Mouse (Mus musculus) spleen, embryonic (tissue): ENCODE results near the gene Pcdh17.

Source experiments
- CTCF ChIA-PET: fragments of 350-600 bp; sonication (Branson Sonifier 250); formaldehyde crosslinking; loops from one replicate; lab custom pipeline; 2022; lab: Charles Lee

Pcdh17 gene

DNA sequence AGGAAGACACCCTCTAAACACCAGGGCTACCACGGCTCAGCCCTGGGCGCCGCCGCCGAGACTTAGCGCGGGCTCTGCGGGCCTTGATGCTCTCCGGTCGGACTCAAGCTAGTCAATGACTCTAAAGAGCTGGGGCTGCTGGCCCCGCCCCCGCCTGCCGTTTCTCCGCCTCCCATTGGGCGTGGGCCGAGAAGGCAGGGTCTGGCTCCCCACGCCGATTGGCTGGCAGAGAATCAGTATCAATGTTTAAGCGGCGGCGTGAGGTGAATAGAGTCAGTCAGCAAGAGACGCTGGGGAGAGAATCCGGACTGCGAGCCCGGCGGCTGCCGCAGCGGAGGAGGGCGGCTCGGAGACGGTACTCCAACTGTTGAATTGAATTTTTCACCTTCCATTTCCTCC, at the start of gene Pcdh17:
Gene Pcdh17, plus strand, starts transcription at position 276 of the 399 bp plus-strand sequence.
- CTCF ChIA-PET = no interaction called here

DNA sequence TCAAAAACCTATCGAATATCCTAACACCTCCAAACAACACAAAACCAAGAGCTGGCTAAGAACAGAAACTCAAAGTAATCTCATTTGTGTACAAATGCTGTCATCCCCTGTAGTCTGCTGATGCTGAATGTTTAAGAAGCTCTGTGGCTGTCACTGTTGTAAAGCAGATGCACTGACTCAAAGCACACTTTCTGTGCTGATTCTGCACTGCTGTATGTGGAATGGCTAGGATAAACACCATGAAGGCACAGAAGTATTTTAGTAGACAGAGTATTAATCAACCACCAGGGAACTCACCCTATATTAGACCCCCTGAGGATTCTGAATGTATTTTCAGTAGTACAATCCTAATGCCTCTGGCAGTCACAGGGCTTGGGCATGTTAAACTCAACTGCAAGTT, 46.2 kb upstream of the Pcdh17 start:
- CTCF ChIA-PET = no interaction called here

DNA sequence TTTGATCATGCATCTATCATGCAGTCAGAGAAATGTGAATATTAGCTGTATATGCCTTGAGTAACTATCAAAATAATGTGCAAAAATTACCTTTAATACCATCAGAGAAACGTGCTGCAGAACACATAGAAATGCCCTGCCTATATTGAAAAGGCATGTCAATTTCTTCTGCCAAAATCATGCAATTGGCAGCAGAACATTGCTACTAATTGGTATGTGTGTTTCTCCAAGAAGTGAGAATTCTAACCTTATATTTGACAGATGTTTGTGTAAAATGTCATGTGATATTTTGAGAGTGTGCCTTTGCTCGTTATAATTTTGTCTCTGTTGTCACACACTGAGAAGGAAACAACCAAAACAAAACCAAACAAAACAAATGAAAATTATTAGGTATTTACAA, 18.6 kb upstream of the Pcdh17 start:
- CTCF ChIA-PET = no interaction called here

DNA sequence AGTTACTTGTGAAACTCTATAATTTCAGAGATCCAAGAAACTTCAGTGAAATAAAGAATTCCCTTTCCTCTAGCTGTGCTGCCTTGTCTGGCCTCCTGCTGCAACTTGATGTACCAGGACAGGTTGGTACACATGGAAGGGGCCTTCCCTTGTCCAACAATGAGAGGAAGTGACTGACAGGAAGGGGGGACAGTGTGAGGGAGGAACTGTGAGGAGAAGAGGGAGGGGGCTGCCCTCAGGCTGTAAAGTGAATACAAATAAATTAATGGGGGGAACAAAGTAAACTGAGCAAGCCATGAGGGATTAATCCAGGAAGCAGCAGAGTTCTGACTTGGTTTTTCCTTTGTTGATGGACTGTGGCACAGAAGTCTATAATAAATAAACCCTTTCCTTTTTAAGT, 16.7 kb upstream of the Pcdh17 start:
- CTCF ChIA-PET = no interaction called here

DNA sequence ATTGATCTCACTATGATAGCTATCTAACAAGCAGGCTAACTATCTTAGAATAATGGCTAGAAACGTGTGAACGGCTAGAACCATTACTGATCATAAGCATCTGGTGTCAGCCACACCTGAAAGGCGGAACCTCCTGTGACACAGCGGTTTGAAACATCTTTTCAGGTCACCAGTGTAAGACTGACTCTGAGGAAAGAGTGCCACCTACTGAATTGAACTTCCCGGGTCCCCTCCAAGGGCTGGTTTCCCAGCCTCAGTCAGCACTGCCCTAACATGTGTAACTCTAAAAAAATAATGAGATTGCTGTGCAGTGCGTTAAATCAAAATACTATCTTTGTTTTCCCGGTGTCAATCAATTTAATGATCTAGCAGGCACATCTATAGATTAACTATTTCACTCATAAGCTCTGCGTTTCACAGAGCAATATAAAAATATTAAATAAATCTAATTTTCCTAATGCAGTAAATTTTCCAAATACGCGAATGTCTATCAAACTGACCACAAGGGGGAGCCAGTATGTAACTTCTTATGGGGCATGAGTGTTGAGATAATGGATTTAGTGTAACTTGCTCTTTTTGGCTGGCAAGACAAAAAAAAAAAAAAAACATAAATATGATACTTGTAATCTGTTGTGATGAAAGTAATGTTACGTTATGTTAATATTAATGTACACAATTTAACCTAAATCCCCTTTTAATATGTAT, 5.1 kb upstream of the Pcdh17 start:
- CTCF ChIA-PET = no interaction called here

DNA sequence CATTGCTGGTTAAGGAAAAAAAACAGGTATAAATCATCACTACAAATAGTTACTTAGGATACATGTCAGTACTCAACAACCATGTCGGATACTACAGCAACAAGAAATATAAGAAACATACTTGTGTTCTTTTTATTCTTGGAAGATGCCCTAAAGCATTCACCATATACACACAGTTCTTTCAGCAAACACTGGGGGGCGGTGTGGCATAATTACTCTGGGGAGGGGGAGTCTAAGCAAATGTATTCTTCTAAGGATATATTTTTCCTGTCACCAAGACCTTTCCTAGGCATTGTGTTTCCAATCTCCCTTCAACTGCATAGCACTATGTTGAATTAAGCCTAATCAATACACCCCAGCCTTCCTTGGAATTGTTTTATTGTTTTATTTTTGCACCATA, 2.5 kb upstream of the Pcdh17 start:
- CTCF ChIA-PET = no interaction called here

DNA sequence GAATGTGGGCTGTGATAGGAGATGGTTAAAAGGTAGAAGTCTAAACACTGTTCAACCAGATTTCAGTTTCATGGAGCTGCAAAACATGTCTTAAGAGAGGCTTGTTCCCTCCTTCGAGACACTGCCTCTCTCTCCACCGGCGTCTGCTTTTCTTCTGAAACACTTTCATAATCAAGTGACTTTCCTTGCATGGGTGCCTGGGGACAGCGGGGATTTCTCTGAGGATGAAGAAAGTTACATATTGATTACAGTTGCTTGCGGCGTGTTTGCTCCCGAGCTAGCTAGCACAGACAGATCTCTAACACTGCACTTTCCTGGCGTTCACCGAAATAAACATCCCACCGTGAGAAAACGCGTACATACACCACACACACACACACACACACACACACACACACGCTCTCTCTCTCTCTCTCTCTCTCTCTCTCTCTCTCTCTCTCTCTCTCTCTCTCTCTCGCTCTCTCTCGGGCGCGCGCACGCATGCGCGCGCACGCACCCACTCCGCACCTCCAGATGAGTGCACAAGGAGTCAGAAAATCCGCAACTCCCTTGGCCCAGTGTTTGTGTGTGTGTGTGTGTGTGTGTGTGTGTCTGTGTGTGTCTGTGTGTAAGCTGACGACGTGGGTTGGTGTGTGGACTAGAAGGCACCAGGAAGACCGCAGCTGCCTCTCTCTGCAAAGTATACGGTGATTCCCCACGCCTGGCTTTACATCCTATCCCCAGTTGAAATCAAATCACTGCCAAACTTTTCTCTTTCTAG, 655 bp upstream of the Pcdh17 start:
- CTCF ChIA-PET = no interaction called here

DNA sequence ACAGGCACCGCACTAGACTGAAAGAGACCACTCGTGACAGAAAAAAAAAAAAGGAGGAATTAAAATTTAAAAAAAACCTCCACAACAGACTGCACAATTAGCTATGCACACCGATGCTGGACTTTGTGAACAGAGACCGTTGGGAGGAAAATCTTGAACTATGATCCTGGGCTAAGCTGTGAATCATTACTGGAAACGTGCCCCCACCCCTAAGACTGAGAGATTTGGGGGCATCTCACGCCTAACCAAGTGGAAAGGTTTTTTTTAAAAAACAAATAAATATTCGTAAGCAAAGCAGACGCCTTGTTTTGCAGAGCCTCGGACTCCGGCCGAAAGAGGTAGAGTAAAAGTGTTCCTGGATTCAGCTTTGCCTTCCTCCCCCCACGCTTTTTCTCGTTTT, 398 bp downstream of the Pcdh17 start:
- CTCF ChIA-PET = no interaction called here

DNA sequence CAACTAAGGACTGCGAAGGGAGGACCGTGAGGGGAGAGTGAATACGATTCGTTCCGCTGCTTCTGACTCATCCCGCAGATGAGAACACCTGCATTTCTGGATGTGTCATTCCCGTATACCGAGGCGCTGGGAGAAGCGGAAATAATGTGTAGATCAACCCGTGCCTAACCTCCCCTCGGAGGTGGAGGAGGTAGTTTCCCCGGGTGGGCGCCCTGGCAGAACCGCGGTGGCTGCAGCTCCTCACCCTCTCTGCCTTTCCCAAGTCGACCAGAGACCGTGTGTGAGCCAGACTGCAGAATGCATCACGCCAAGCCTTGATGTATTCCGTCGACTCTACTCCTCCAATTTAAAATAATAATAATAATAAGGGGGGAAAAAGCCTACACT, 906 bp downstream of the Pcdh17 start:
- CTCF ChIA-PET = no interaction called here

DNA sequence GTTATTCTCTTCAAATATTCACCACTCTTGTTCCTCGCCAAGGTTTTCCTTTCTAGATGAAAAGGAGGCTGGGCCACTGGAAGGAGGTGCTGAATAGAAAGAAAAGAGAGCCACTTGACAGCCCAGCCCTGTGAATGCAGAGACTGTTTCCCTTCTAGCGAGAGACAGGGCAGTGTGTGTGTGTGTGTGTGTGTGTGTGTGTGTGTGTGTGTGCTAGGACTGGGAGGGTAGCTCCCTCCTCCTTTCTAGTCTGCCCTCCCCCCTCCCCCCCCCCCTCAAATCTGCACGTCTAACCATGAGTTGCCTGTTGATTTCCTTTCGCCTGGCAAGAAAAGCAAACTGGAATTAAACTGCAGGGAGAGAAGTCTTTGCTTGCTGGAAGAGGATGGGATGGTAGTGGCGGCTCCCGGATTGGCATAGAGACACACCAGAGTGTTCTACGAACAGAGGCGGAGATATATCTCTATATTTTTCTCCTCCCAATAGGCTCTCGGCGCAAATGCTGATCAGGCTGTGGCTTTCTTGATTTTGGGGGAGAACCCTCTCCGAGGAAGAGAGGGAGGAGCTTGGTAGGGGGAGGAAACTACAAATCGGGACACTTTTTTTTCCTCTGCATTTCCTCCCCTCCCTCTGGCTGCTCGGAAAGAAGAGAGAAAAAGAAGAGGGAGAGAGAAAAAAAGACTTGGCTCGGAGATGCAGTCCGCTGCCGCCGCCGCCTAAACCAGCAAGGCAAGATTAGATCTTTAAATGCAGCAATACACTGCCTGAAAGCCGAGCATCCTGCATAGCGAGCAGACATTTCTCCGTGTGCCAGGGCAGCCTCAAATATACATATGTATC, 1.5 kb downstream of the Pcdh17 start:
- CTCF ChIA-PET = no interaction called here

DNA sequence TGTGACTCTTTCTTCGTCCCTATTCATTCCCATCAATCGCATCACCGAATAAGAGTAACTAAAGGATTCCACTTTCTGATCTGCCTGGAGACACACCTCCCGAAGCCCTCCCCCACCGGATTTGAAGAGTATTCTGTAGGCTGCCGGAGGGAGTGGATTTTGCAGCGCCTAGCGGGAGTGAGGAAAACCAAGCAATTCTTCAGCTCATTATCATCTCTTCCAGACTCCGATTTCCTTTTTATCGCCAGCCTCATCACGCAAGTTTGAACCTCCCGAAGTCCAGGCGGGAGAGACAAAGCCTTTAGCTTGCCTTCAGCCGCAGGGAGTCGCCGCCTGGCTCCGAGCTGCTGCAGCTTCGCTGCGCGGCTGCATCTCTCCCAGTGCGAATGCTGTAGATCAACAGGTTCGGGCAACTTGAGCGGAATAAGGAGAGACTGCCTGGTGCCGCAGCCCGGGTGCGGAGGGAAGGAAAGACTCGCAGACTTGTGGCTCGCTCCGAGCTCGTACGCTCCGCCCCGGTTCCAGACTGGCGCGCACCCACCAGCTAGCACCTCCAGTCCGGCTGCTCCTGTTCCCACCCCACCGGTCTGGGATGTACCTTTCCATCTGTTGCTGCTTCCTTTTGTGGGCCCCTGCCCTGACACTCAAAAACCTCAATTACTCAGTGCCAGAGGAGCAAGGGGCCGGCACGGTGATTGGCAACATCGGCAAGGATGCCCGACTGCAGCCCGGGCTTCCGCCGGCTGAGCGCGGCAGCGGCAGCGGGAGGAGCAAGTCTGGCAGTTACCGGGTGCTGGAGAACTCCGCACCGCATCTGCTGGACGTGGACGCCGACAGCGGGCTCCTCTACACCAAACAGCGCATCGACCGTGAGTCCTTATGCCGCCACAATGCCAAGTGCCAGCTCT, 2.4 kb downstream of the Pcdh17 start:
- CTCF ChIA-PET = no interaction called here

DNA sequence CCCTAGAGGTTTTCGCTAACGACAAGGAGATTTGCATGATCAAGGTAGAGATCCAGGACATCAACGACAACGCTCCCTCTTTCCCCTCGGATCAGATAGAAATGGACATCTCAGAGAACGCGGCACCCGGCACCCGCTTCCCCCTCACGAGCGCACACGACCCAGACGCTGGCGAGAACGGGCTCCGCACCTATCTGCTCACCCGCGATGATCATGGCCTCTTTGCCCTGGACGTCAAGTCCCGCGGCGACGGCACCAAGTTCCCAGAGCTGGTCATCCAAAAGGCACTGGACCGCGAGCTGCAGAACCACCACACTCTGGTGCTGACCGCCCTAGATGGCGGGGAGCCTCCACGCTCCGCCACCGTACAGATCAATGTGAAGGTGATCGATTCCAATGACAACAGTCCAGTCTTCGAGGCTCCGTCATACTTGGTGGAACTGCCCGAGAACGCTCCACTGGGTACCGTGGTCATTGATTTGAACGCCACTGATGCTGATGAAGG, 3.1 kb downstream of the Pcdh17 start:
- CTCF ChIA-PET = no interaction called here

DNA sequence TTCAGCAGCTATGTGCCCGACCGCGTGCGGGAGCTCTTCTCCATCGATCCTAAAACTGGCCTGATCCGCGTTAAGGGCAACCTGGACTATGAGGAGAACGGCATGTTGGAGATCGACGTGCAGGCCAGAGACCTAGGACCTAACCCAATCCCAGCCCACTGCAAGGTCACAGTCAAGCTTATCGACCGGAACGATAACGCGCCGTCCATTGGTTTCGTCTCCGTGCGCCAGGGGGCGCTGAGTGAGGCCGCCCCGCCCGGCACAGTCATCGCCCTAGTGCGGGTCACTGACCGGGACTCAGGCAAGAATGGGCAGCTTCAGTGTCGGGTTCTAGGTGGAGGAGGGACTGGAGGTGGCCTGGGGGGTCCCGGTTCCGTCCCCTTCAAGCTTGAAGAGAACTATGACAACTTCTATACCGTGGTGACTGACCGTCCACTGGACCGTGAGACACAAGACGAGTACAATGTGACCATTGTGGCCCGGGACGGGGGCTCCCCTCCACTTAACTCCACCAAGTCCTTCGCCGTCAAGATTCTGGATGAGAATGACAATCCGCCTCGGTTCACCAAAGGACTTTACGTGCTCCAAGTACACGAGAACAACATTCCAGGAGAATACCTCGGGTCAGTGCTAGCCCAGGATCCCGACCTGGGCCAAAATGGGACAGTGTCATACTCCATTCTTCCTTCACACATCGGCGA, 3.7 kb downstream of the Pcdh17 start:
- CTCF ChIA-PET = no interaction called here

DNA sequence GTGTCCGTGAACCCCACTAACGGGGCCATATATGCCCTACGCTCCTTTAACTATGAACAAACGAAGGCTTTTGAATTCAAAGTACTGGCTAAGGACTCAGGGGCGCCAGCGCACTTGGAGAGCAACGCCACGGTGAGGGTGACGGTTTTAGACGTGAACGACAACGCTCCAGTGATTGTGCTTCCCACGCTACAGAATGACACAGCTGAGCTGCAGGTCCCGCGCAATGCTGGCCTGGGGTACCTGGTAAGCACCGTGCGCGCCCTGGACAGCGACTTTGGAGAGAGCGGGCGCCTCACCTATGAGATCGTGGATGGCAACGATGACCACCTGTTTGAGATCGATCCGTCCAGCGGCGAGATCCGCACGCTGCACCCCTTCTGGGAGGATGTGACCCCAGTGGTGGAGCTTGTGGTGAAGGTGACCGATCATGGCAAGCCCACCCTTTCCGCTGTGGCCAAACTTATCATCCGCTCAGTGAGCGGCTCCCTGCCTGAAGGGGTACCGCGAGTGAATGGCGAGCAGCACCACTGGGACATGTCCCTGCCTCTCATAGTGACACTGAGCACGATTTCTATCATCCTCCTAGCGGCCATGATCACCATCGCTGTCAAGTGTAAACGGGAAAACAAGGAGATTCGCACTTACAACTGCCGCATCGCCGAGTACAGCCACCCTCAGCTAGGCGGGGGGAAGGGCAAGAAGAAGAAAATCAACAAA, 4.5 kb downstream of the Pcdh17 start:
- CTCF ChIA-PET = no interaction called here

DNA sequence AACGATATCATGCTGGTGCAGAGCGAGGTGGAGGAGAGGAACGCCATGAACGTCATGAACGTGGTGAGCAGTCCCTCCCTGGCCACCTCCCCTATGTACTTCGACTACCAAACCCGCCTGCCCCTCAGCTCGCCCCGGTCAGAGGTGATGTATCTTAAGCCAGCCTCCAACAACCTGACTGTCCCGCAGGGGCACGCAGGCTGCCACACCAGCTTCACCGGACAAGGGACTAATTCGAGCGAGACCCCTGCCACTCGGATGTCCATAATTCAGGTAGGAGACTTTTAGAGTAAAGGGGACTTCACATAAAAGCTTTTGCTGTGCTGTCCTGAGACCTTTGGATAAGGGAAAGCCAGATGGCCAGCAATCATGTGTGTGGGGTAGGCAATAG, 5.0 kb downstream of the Pcdh17 start:
- CTCF ChIA-PET = no interaction called here

DNA sequence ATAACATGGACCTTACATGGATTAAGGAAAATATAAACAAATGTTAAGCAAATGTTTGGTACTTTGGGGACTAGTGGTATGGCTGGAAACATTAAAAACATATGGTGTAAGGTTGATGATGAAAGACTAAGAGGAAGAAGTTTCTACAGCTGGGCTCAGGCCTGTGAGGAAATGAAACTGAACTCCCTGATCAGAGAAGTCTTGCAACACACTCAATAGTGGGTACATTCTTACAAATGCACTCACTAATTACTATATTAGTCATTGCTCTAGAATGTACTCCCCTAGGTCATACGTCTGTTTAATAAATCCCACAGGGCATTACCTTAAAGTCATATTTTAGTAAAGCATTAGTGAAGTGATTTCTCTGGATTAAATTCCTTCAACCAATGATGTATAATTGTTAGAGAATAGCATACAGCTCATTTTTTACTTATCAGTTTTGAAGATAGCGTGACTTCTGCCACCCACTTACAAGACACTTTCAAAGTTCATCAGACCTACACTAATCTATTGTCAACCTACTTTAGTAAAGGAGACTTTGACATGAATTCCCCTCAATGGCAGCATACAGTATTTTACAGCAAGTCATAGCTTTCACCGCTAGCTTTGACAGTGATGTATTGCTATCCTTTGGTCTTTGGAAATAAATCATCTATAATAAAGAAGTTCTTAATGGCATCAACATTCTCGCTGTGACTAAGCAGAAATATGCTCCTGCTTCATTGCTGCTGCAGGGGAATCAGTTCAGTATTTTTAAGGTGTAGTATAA, 10.9 kb downstream of the Pcdh17 start:
- CTCF ChIA-PET = no interaction called here

DNA sequence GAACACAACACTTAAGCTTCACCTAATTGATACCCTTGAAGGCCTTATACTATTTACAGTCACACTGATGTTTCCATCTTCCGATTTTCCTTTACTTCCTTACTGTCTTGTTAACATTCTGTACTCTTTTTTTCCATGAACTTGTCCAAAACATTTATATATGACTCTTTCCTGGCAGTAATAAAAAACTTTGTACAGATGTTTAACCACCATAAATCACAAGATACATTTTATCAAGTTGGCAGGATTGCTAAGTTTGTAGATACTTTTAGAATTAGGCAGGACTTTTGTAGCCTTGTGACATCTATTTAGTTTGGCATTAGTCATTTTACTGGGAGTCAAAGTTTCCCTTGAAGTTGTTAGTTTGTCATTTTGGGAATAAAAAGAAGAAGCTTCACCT, 32.1 kb downstream of the Pcdh17 start:
- CTCF ChIA-PET = no interaction called here

DNA sequence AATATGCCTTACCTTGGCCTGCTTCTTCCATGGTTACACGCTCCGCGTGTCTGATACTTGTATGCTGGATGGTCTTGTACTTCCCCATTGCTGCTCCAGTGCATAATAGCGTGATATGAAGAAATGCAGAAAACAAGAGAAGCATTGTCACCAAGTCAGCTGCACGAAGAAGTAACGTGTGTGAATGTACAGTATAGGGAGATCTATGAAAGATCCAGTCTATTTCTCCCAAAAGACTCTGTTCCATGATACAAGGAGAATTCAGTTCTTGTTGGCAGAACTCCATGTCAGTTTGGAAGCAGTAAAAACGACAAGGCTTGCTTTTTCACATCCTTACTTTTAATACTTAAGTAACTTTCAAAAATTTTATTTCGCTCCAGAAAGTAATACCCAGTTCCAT, 33.0 kb downstream of the Pcdh17 start:
- CTCF ChIA-PET = no interaction called here

DNA sequence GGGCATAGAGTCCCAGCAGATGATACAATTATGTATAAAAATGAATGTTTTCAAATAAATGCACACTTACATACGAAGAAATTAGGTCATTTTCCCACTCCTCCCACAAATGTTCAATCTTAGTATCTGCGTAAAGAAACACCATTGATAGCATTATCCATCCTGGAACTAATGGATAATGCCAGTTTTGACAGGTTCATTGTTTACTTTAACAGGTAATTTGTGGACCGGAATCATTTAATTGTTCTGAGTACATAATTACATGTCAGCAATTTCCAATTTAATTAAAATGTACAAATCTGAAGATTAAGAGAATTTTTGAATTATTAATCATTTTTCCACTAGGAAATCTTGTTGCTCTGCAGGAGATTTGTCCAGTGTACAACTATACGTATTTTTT, 33.5 kb downstream of the Pcdh17 start:
- CTCF ChIA-PET = no interaction called here
